Mouse (Mus musculus) heart, adult 2 months (tissue): Measurements from ENCODE around the gene Slc9a9.

Source experiments
- CTCF ChIP-seq: fragments of 200-600 bp; IDR thresholded peaks from 2 replicates; pipeline ENCODE4 v1.8.1; 2022; ENCODE audit warnings: antibody characterized with exemption, mild to moderate bottlenecking, moderate library complexity
- POLR2A ChIP-seq: fragments of 200-500 bp; IDR thresholded peaks from 2 replicates; pipeline ENCODE4 v1.6.1; 2011; ENCODE audit warnings: mild to moderate bottlenecking, low read depth, low read length, control low read depth; ENCODE audit not compliant: insufficient read depth

- TF ChIP-seq CTCF (no peak), POLR2A (no peak)
Observed at GRCm38 (mm10) chr9:94649991-94650390, 19.7 kb upstream of the Slc9a9 start.
